Mouse (Mus musculus) retina, postnatal 7 days (tissue): ENCODE measurements at regions not wholly inside any gene's neighbourhood (a gene's known extent, or its start where the extent isn't known, plus 50 kb on each side); places are given as distances from the start of the nearest gene placed in this dataset.
"Not testable (repeated sequence)": the region's sequence is repeated elsewhere in the genome, so short reads cannot be mapped to it uniquely, and the experiment has no call there.

Experiments
- DNase-seq: peaks from one replicate; pipeline ENCODE4 v3.0.0-alpha.2; 2012; ENCODE audit warnings: low read depth, low spot score

GRCm38 (mm10) chr13:26457487-26458253, 312.3 kb downstream of the Hdgfl1 start:
- DNase-seq = no peak

- DNase-seq = no peak
Measured at GRCm38 (mm10) chr13:26426639-26427038, 343.3 kb downstream of the Hdgfl1 start.

DNA sequence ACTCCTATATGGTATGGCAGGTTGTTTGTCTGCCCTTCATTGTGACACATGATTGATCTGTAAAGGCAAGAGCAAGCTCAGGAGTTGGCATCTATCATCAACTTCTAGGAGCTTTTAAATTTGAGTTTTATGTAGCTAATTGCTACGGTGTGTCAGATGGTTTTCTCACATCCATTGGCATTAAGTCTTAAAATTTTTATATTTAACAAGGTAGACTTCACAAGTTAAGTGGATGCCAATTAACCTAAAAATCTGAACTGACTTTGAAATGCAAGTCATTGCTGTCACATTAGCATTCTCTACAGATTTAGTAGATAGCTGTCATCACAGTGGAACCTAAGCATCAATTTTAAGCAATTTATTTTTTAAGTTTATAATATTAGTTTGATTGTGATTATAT, 345.5 kb downstream of the Hdgfl1 start:
- DNase-seq = no peak

GRCm38 (mm10) chr13:26405757-26406156, 364.2 kb downstream of the Hdgfl1 start:
- no peak for DNase-seq

DNA sequence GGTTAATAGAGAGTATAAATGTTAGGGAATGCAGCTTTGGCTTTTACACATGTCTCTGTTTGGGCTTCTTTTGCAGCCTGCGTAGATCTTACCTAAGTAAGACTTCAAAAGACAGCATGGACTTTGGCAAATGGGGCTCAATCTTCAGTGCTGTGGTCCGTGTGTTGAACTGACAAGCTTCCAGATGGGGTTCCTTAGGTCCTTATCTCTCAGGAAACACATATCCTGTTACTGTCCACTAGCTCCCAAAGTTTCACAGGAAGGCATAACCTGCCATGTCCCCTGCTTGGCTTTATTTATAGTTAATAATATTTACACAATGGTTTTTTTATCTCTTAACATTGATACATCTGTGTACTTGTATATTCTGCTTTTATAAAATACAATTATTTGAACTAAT, 365.3 kb downstream of the Hdgfl1 start:
- no peak for DNase-seq

GRCm38 (mm10) chr13:26387861-26388621, 381.9 kb downstream of the Hdgfl1 start:
- no peak for DNase-seq

DNA sequence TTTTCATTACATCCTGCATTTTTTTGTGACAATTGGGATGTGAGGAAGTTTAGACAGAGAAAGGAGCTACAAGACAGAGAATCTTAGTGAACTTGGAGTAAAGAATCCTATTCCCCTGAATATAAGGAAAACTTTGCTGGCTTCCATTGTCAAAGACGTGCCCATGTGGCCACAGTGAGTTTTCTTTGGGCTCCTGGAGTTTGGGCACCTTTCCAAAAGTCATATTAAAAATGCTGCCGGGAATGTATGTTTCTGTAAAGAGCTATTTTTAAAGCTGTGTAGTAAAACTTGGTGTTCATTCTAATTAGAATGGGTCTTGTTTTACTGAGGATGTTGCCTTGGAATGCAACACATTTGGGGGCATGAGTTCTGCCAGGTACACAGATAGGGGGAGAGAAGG, 387.3 kb downstream of the Hdgfl1 start:
- no peak for DNase-seq

DNA sequence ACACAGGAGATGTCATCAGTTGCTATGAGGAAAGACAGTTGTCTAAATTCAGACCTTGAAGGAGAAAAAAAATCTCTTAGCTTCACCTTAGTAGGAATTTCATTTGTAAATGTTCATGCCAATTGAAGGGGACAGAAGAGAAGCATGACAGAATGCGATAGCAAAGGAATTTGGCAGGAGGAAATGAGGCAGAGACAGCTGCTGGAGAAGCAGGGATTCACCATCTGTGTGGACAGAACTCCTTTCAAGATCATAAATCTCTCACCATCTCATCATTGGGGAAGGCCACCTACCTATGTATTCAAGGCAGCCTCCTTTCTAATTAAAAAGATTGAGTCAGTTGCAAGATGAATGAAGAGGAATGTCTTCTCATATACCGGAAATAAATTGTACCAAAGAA, 387.8 kb downstream of the Hdgfl1 start:
- DNase-seq = no peak

GRCm38 (mm10) chr13:26375546-26375945, 394.4 kb downstream of the Hdgfl1 start:
- DNase-seq = no peak

DNA sequence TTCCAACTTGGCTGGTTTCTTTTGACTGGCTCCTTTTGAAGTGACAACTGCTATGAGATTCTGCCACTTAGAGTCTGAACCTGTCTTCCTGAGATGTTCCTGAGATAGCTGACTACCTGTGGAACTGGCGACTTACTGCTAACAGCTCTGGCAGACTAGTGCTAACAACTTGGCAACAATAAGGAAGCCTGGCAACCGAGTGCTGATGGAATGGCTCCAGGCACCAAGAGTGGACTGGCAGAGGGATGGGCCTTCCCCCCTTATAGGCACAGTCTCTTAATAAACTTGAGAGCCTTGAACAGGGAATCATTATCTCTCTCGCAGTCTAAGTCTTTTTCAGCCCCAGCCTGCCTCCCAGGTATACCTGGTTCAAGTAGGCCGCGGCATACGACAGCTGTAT, 404.1 kb downstream of the Hdgfl1 start:
- DNase-seq = not testable (repeated sequence)

GRCm38 (mm10) chr13:26356341-26356740, 413.6 kb downstream of the Hdgfl1 start:
- DNase-seq = no peak

DNA sequence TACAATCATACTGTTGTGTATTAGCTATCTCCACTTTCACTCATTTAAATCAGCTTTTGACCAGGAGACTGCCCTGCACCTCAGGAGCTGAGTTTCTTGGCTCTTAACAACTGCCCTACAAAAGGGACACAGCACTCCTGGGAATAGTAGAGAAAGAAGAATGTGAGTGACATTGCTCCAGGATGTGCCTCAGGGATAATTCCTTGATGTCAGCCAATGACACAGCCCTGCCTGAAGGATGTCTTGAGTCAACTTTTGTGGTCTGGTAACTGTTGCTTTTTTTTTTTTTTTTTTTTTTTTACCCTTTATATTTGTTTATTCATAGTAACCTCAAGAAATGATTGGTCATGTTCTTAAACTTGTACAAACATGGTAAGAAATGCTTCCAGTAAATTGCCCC, 415.5 kb downstream of the Hdgfl1 start:
- DNase-seq = no peak

DNA sequence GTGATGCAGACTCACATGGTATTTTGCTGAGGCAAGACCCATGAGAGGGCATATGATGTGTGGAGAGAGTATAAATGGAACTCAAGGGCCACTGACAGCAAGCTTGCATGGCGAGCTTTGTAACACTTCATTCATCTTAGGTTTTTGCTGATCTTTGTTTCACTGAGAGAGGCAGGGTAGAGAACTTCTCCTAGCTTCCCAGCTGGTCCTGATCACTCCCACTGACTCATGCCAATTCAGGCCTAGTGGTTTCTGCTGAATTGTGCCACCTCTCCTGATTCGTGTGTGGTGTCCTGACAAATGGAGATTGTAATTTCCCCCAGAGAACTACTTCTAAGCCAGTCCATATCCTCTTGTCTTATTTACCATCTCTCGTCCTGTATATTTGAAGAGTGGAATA, 419.5 kb downstream of the Hdgfl1 start:
- no peak for DNase-seq

GRCm38 (mm10) chr13:26338795-26339194, 431.2 kb downstream of the Hdgfl1 start:
- DNase-seq = no peak

DNA sequence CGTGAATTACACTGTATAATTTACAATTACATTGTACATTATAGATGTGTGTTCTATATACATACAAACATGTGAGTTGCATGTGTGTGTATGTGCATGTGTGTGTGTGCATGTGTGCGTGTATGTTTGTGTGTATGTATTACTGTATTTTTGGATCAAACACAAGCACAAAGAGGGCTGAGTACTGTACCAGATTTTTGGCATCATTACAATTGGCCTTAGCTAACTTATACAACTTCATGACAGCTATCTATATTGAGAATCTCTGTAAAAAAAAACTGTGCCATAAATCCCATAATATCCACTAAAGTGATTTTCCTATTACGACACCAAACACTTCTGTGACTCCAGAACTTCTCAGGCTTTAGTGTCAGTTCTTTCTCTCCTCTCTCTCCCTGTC, 444.9 kb downstream of the Hdgfl1 start:
- no peak for DNase-seq

DNA sequence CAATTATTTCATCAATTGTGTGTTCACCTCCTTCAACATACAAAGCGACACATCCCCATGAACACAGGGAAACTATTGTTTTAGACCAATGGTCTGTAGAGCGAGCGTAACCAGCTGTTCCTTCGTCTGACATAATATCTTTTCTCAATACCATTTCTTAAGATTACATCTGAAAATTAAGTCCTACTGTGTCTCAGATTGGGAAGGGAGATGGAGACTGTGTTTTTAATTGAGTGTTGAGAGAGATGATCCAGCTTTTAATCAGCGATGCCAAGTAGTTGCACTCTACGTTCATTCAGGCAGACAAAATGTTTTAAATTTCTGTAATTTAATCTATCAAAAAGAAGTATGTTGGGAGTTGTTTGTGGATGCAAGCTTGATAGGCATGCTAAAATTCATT, 445.3 kb downstream of the Hdgfl1 start:
- no peak for DNase-seq

DNA sequence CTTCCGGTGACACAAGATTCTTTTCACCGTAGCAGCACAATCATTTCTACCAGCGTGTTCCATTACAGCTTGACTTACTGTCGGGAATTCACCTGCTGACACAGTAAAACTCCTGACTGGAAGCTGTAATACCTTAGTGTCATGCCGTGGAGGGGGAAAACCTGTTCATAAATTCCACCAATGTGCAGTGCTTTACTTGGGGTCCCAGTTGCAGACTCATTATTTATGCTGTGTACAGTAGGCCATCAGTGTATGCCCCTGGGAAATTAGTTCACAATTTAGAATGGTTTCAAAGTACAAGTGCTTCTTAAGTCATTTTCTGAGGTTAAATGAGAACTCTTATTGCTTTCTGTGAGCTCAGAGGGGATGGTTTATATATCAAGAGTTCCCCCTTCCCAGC, 451.4 kb downstream of the Hdgfl1 start:
- no peak for DNase-seq

DNA sequence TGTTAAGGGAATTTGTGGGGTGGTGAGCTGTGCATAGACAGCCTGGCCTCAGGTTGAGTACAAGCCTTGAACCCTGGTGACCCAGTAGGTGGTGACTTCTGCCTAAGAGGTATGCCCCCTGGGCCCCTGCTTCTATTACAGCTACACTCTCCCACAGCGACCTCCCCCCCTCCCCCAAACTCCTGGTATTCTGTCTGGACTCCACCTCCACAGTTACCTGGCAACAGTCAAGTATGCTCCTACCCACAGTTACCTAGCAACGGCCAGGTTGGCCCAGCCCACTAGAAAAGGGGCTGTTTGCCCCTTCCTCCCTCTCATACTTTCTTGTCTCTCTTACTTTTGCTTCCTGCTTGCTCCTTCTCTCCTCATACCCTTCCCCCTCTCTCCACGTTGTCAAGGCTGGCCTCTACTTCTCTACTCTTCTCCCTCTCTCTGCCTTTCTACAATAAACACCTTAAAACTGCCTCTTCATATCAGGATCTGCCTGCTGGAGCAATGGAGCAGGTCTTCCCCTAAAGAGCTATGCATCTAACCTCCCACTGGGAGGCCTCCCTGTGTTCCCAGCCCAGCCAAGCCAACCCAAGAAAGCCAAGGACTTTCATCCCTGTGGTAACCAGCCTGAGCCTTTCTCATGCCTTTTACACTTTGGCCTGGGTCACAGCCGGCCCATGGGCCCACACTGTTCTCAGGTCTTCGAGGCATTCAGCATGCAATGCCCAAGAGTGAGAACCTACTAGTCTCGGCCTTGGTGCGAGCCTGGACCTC, 457.5 kb downstream of the Hdgfl1 start:
- no peak for DNase-seq

DNA sequence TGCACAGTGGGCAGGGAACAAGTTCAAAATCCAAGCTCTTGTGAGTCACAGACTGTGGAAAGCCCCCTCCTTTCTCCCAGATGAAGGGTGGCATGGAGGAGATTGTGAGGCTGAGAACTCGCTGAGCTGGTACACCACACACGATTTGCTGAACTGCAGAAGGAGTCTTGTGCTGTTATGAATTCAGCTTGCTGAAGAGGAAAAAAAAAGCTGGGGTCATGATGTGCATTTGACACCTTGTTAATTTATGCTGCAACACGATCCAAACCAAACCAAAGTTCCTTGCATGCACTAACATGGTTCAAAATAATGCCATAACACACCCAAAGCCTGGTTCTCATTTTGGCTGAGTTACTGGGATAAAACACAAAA, 485.9 kb downstream of the Hdgfl1 start:
- no peak for DNase-seq

DNA sequence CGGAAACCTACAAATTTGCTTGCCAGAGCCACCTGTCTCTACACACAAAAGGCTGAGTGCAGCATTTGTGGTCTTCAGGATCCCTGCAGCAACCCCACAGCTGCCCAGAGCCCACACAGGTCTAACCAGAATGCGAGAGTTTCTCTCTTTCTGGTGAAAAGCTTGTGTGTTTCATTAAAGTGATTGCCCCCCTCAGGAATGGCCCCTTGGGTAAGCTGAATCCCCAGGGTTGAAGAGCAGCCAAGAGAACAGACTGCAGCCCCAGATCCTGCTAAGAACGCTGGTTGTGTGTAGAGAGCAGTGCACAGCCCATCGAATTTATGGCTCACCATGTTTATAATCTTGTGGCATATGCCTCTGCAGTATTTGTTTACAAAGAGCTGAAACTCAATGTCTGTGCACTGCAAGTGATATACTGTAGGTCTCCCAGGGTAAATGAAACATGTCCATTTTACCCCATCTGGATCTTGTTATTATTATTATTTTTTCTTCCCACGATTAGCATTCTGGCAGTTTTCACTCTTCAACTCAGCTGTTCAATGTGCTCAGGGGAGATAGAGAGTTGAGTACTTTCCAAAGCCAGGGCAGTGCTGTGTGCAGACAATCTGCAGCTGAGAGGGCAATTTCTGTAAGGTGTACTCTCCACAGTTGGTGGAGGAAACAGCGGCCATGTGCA, 486.4 kb downstream of the Hdgfl1 start:
- DNase-seq = no peak

- DNase-seq = no peak
Measured at GRCm38 (mm10) chr13:26282291-26282690, 487.7 kb downstream of the Hdgfl1 start.

DNA sequence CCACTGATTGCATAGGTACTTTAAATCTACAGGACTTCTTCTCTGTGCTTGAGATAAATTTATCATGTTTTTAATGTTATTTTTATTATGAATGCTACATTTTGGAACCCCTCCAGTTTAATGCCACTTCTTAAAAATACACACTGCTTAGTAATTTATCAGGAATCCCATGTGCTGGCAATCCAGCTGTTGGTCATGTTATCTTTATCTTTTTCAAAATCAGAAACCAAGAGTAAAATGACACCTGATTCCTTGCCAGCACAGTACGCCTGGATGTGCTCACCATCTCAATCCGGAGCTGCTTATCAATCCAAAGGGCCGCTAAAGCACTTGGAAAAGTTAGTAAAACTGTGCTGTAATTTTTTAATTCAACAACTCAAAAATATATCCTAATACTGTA, 497.1 kb downstream of the Hdgfl1 start:
- no peak for DNase-seq
